Mouse (Mus musculus) adrenal gland, postnatal 14 days (tissue): ENCODE results near the gene Usp31. TPM values are rescaled to one million over a fixed set of nuclear protein-coding genes. Genes with fewer than 3 reads are reported as not detected.

Source experiments
- DNase-seq: peaks from one replicate; pipeline ENCODE4 v3.0.0; 2021; ENCODE audit warnings: mixed read lengths
- total RNA-seq: library from RNA; stranded (reverse); gene quantifications from 2 replicates; pipeline ENCODE4 v1.2.3, GENCODE M21; 2021

Gene Usp31
- total RNA-seq, 1 experiment from 2014 or later: 15.2 TPM

DNA sequence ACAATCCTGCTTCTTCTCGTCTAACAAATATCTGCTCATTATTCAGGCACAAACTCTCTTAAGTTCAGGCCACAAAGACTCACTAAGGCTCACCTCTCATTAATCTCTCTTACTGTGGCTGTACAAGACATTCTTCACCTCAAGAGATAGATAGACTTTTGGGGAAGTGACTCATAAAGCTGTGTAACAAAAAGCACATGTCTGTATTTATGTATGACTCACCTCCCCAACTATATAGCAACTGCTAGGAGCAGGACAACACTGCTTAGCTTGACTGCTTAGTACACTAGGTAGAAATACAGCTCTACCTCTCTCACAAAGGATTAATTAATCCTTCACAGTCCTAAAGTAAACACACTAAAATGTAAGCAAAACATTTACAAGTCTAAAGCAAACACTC, 46.3 kb downstream of the Usp31 start:
- DNase-seq: no peak

DNA sequence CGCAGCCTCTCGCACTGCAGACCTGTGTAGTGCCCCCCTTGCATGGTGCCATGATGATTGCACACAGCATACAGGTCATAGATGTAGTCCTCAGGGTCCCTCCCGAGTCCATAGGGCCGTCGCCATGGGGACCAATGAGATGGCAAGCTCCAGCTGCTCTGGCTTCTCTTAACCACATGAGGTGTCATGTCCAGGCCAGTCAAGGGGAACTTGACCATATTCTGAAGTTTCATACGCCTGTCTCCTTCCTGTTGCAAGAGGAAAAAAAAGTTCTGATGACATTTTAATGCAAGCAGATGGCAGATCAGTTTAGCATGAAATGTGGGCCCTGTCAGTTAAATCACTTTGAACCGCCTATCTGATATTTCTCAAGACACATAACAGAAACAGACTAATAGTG, 48.2 kb downstream of the Usp31 start:
- DNase-seq: no peak

DNA sequence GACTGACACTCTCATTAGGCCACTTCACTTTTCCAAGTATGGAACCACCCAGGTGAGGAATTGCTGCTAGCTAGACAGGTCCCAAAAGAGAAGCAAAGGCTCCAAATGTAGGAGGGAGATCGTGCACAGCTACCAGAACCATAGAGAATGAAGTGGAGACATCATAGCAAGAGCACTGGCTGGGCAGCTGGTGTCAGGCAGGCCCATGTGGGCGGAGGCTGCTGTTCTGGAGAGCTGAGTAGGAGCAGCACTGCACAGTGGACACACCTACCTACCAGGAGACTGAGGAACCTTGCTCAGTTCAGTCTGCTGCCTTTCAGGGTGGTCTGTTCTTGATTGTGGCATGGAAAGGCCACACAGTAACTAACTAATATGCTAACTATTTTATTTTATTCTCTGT, 52.4 kb downstream of the Usp31 start:
- no peak for DNase-seq

DNA sequence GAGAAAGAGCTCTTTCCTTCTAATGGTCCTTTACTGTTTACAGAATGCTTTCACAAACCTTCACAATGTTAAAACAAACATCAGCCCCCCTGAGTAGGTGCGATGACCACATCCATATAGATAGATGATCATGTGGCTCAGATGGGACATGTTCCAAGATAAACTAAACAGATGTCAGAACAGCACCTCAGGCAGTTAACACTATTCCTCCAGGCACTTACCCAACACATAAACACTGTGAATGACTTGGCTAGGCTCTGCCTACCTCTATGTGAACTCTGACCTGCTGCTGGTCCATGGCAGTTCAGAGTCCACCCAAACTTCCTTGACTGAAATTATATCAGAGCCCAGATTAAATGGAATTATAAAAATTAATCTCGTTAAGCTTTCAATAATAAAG, 54.4 kb downstream of the Usp31 start:
- no peak for DNase-seq

DNA sequence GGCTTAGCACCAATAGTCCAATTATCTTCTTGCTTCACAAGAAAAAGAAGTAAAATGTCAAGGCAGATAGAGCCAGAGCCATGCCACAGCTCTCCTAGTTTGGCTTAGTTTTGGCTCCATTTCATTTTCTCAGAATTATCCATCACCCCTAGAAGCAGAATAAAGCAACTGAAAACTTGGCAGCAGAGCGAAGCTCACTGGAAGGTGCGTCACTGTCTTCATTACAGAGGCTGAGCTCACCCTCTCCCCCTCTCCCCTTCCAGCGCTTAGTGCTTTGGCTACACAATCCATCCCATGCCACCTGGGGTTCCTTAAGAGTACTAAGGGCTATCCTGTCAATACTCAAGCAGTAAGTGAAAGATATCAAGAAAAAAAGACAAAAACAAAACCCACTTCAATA, 56.3 kb downstream of the Usp31 start:
- DNase-seq: peak; percentile 40

DNA sequence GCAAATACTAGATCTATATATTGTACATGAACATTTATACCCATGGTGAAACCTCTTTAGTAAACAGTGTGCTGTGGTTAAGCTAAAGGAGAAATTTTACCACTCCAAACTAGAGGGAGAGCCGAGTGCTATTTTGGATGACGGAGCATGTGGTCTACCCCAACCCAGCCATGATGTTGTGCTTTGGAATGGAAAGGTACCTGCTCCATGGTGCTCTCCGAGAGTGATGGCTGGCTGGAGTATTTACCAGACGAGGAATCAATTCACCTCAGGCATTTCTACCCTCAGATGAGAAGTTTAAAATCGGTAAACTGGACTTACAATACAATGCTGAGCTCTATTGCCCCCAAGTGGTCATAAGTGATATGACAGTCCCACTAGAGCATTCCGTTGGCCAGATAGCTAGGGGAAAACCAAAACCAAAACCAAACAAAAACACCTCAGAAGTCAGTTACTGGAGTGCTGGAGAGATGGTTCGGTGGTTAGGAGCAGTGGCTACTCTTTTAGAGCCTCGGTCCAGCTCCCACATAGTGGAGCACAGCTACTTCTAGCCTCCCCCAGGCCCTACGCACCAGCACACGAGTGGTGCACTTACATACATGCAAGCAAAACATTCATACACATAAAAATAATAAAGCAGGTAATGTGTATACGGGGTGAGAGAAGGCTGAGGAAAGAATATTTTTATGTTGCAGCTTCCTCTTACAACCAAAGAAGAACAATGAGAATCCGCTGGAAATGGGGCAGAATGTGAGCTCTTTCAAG, 65.9 kb downstream of the Usp31 start:
- peak; percentile 77 for DNase-seq

DNA sequence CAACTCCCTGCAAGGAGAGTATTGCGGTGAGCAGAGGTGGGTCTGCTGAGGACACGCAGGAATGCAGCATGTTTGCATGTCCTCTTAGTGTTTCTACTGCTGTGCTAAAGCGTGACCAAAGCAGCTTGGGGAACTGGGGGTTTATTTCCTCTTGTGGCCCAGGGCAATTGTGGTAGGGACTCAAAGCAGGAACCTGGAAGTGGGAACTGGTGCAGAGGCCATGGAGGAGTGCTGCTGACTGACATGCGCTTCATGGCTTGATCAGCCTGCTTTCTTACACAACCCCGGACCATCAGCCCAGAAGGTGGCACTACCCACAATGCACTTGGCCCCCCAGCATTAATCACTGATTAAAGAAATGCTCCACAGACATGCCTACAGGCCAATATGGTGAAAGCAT, 70.3 kb downstream of the Usp31 start:
- DNase-seq: no peak

DNA sequence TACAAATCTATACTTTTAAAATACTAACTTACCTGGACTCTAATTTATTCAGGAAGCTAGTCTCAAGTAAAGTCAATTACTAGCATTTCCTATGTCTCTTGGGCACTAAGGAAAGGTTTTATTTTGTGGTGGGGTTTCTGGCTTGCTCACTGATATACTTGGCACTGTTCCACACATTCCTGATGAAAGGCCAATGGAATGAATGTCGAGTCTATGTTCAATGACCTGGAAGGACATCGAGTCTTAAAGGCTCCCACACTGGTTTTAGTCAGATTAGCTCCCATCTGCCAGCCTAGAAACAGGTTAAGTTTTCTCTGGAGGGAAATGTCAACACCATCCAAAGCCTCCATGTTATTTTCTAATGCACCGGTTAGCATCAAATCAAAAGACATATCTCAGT, 72.8 kb downstream of the Usp31 start:
- no peak for DNase-seq

DNA sequence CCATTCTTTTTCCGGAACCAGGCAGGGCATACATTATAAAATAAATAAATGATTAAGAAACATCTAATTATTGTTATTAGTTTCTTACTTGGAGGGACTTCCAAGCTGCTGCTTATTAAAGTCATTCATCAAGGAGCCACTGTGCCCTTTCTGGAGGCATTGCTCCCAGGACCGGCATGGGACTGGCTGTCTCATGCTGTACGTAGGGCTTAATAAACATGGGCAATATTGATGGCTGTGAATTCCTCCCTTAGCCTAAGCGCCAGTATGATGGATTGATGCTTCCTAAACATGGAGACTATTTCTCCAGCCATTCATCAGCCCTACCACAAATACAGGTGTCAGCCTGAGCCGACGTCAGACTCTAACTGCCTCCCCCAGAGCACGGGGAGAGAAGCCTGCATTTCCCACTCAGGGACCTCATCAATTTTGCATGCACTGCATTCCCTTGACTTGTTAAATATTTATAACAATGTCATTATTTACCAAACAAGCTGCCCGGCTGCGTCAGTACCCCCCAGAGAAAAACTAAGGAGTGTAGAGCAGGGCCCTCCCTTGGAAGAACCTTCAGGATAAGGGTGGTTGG, 84.1 kb downstream of the Usp31 start:
- DNase-seq: no peak

DNA sequence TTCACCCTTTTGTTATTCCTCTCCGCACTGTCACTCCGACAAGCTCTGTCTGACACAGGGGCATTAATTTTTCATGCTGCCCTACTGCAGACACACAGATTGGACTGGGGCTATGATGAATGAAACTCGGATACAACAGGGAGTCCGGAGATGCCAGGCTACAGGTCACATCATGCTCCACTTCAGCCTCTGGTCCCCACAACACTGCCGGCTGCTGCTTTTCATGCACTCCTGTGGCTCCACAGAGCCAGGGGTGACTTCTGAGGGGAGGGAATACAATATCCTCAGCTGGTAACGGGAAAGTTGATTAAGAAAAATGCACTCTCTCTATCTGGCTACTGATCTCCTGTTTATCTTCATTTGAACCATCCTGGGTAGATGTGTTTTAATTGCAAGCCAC, 84.6 kb downstream of the Usp31 start:
- no peak for DNase-seq

DNA sequence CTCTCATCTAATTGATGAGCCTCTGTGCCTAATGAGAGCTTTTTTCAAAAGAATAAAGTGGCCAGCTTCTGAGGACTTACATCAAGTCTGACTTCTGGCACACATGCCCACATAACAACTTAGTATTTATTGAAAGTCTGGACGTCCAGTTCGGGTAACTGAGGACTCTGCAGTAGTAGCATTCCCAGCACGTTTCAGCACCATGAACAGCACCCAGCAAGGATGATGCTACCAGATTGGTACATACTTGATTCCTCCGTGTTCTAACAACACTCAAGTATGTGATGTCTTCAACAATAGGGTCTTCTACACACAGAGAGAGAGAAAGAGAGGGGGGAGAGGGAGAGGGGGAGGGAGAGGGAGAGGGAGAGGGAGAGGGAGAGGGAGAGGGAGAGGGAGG, 105.4 kb downstream of the Usp31 start:
- DNase-seq: peak; percentile 60

DNA sequence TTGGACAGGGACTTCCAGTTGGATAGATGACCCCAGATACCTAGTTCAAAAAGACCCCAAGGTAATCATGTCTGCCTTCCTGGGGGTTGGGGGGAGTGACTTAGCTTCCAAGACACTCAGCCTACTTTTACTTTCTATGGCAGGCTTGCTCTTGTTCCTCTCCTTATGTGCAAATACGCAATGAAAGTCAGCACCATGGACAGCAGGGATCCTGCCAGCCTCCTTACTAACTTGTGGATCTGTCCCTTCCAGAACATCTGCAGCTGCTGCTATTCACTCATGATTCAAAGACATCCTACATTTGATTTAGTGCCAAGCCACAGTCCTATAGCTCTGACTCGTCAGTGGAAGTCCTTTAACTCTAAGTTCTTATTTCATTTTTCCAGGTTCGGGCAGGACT, 110.7 kb downstream of the Usp31 start:
- peak; percentile 65 for DNase-seq

DNA sequence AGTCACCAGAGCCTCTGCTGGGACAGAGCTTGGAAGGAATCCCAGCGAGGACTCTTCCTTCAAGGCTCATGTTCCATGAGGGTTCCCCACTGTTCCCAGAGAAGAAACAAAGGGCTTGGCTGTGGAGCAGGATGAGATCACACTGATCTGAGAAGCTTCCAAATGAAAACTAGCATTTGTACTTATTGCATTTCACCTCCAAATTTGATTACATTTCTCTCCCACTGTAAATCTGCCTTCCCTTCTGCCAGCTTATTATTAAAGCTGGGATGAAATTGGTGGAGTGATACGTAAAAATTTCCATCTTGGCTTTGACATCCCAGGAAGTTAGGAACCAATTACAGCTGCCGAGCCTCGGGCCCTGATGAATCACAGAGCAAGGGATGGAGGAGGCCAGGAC, 111.6 kb downstream of the Usp31 start:
- DNase-seq: no peak

DNA sequence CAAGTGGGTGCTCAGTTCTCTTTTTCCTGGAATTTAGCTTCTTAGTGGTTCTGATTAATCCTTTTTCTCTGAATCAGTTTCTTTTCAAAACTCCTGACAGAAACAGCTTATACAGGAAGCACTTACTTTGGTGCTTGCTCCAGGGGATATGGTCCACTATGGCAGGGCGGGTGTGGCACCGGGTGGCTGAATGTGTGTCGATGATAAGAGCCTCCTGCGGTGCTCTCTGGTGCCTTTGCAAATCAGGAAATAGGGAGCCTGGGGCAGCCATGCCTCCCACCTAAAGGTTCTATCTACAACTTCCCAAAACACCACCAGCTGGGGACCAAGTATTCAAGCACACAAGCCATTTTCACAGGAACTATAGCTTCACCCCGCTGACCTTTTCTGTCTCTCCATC, 112.0 kb downstream of the Usp31 start:
- no peak for DNase-seq

DNA sequence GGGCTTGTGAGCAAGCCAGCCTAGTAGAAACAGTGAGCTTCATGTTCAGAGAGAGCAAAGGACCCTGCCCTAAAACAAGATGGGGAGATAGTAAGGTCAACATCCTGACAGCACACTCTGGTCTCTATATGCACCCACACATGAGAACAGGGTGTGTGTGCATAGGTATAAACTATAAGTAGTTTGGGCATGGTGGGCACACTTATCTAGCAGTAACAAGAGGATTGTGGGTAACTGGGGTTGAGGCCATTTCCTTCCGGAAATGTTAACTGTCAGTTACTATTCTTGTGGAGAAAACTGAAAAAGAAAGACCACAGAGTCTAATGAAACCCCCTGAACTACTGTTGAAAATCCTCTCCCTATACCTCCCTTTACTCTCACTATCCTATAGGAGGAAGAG, 112.4 kb downstream of the Usp31 start:
- DNase-seq: no peak

Other genes with a start within 250 kb of the Usp31 start
- not detected in 2 replicates for gene Scnn1g, start 27.2 kb upstream of the Usp31 start, total RNA-seq
- 0.53 TPM in 1 of 2 replicates, not detected in the other for gene Scnn1b, start 157.8 kb upstream of the Usp31 start, total RNA-seq